Mouse (Mus musculus): Measurements from ENCODE around the gene Cysltr1. TPM values are rescaled to one million over a fixed set of nuclear protein-coding genes. Genes with fewer than 3 reads are reported as not detected.

Cysltr1 gene
- 1.2 and 2.6 TPM in 2 replicates for polyA plus RNA-seq (2012; rRNA removed)

- no peak for DNase-seq (ENCODE audit: low read depth)
These were observed at the start of gene Cysltr1 for GRCm38 (mm10) chrX:106603386-106603785. TSS of gene Cysltr1 (minus strand) at chrX:106603679.

- no peak for DNase-seq (ENCODE audit: low read depth)
These were observed 31.5 kb upstream of the Cysltr1 start for GRCm38 (mm10) chrX:106634799-106635541.

GRCm38 (mm10) chrX:106633543-106633942 is 30.1 kb upstream of the Cysltr1 start:
- no peak for DNase-seq (ENCODE audit: low read depth)

- DNase-seq (ENCODE audit: low read depth) = no peak
These were observed 25.0 kb upstream of the Cysltr1 start for GRCm38 (mm10) chrX:106628514-106628913.

GRCm38 (mm10) chrX:106623667-106624066 is 20.2 kb upstream of the Cysltr1 start:
- no peak for DNase-seq (ENCODE audit: low read depth)

- DNase-seq (ENCODE audit: low read depth) = no peak
These were observed 19.0 kb upstream of the Cysltr1 start for GRCm38 (mm10) chrX:106622512-106622911.

- DNase-seq (ENCODE audit: low read depth) = no peak
These were observed 763 bp downstream of the Cysltr1 start for GRCm38 (mm10) chrX:106602574-106603258.

- DNase-seq (ENCODE audit: low read depth) = no peak
These were observed 7.6 kb downstream of the Cysltr1 start for GRCm38 (mm10) chrX:106595904-106596303.

- no peak for DNase-seq (ENCODE audit: low read depth)
These were observed 9.6 kb downstream of the Cysltr1 start for GRCm38 (mm10) chrX:106593914-106594313.

- no peak for DNase-seq (ENCODE audit: low read depth)
These were observed 20.6 kb downstream of the Cysltr1 start, which contains the start of gene Gm5127 for GRCm38 (mm10) chrX:106582886-106583285. TSS of gene Gm5127 (plus strand) at chrX:106583186.

GRCm38 (mm10) chrX:106582197-106582596 is 21.3 kb downstream of the Cysltr1 start:
- DNase-seq (ENCODE audit: low read depth) = no peak

GRCm38 (mm10) chrX:106580410-106580809 is 23.1 kb downstream of the Cysltr1 start:
- no peak for DNase-seq (ENCODE audit: low read depth)

GRCm38 (mm10) chrX:106578966-106579365 is 24.5 kb downstream of the Cysltr1 start:
- DNase-seq (ENCODE audit: low read depth) = no peak

- DNase-seq (ENCODE audit: low read depth) = no peak
These were observed 48.0 kb downstream of the Cysltr1 start for GRCm38 (mm10) chrX:106555457-106555856.

GRCm38 (mm10) chrX:106536359-106536758 is 67.1 kb downstream of the Cysltr1 start:
- DNase-seq (ENCODE audit: low read depth) = no peak

Other genes starting within 250 kb of the Cysltr1 start
- gene Fndc3c1, start 118.3 kb downstream of the Cysltr1 start, polyA plus RNA-seq (2012; rRNA removed) = 0.13 and 0.16 TPM in 2 replicates
- not detected in 2 replicates for gene Gm5127, start 20.5 kb downstream of the Cysltr1 start, polyA plus RNA-seq (2012; rRNA removed)
- gene Rtl3, start 237.0 kb upstream of the Cysltr1 start, polyA plus RNA-seq (2012; rRNA removed) = 1.2 and 1.6 TPM in 2 replicates

Data from gonadal fat pad, adult 2 months (tissue).